Mouse (Mus musculus) intestine, postnatal 0 days (tissue): ENCODE results near the gene Naaladl1. TPM values are rescaled to one million over a fixed set of nuclear protein-coding genes. Genes with fewer than 3 reads are reported as not detected.

Experiments used
- ATAC-seq: fragments of 200-750 bp; cut with Nextera tagmentation; 2 replicates; pipeline ENCODE4 v1.8.0; 2017; ENCODE audit warnings: mild to moderate bottlenecking, moderate TSS enrichment, moderate library complexity
- H3K27ac ChIP-seq: fragments of 300-500 bp; sonication (generic); 2 replicates; pipeline ENCODE4 v1.5.1; 2014; ENCODE audit warnings: mild to moderate bottlenecking, low read depth, low read length, moderate library complexity
- H3K27me3 ChIP-seq: fragments of 300-500 bp; sonication (generic); replicated peaks from 2 replicates; pipeline ENCODE4 v1.6.1; 2014; ENCODE audit warnings: low read length, mixed read lengths; ENCODE audit not compliant: control insufficient read depth, insufficient read depth
- H3K36me3 ChIP-seq: fragments of 300-500 bp; sonication (generic); 2 replicates; pipeline ENCODE4 v1.6.1; 2014; ENCODE audit warnings: mild to moderate bottlenecking, moderate library complexity; ENCODE audit not compliant: control insufficient read depth, insufficient read depth
- H3K4me1 ChIP-seq: fragments of 300-500 bp; sonication (generic); replicated peaks from 2 replicates; pipeline ENCODE4 v1.6.1; 2014; ENCODE audit warnings: antibody characterized with exemption, low read length, mixed read lengths; ENCODE audit not compliant: control insufficient read depth, insufficient read depth
- H3K4me2 ChIP-seq: fragments of 300-500 bp; sonication (generic); replicated peaks from 2 replicates; pipeline ENCODE4 v1.6.1; 2014; ENCODE audit warnings: low read depth, mild to moderate bottlenecking, moderate library complexity
- H3K4me3 ChIP-seq: fragments of 300-500 bp; sonication (generic); 2 replicates; pipeline ENCODE4 v1.5.1; 2014; ENCODE audit warnings: low read depth, low read length
- H3K9ac ChIP-seq: fragments of 300-500 bp; sonication (generic); 2 replicates; pipeline ENCODE4 v1.6.1; 2014; ENCODE audit warnings: mild to moderate bottlenecking, low read depth, low read length
- H3K9me3 ChIP-seq: fragments of 300-500 bp; sonication (generic); 2 replicates; pipeline ENCODE4 v1.6.1; 2016; ENCODE audit warnings: mixed run types; ENCODE audit not compliant: control insufficient read depth
- CTCF ChIP-seq: sonication (generic); IDR thresholded peaks from 2 replicates; pipeline ENCODE4 v1.5.1; 2016; ENCODE audit warnings: low read depth, mild to moderate bottlenecking, control low read depth, antibody characterized with exemption, moderate library complexity
- WGBS: fragments of 180-500 bp; shearing (Covaris S2); extraction: QIAGEN DNeasy Blood & Tissue Kit; methylation state at CpG from one replicate; pipeline ENCODE4 v1.1.7; 2014; 5-methylcytosine and 5-hydroxymethylcytosine counted together
- polyA plus RNA-seq: library from polyadenylated mRNA; unstranded; fragments of >200 nt; fragmentation: Nextera tagmentation; extraction: Ambion mirVana; gene quantifications from 2 replicates; pipeline ENCODE4 v1.2.1, GENCODE M21; 2015

Naaladl1 gene
- polyA plus RNA-seq, 1 experiment from 2014 or later: 273 TPM

GRCm38 (mm10) chr19:6136397-6136796 is 30.8 kb downstream of the Naaladl1 start:
- H3K4me1 ChIP-seq: 0 out of 2 replicates have a peak, but pooled peaks cover 4% of the 10 kb centered on the region
- H3K27ac ChIP-seq: no peak overlapping the region
- peaks cover 15% of the 10 kb centered on the region for H3K36me3 ChIP-seq
- TF ChIP-seq CTCF: no peak
- WGBS: 81% methylated on average over 3 of the region's 3 CpGs
- H3K9me3 ChIP-seq: no peaks in the 10 kb centered on the region
- no peak overlapping the region for H3K9ac ChIP-seq
- no peak overlapping the region for H3K4me2 ChIP-seq
- ATAC-seq: no peak
- H3K27me3 ChIP-seq: no peaks in the 10 kb centered on the region
- H3K4me3 ChIP-seq: no peak overlapping the region

DNA sequence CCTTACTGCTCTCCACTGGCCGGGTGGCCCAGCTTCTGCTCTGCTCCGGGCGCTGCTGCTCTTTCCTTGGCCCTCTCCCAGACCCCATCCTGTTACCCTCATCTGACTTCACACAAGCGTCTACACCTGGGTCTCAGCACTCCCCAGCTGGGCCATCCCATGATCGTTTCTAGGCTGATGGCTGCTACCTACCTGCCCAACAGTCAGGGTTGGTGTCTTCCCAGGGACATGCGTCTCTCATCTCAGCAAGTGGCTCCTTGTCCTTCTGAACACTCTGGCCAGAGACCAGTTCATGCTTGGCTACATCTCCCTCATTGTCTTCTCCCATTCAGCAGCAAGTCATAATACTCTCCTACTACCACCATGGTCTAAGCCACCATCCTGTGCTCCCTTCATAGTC is 34.1 kb downstream of the Naaladl1 start:
- H3K36me3 ChIP-seq: peaks cover 15% of the 10 kb centered on the region
- no peak for ATAC-seq
- WGBS: 94% methylated on average over 6 of the region's 6 CpGs
- peak overlapping the region; percentile 97; the same call in 1 of the 2 replicates for H3K4me2 ChIP-seq
- H3K27ac ChIP-seq: no peak overlapping the region
- no peak overlapping the region for H3K4me3 ChIP-seq
- no peak for TF ChIP-seq CTCF
- 0 out of 2 replicates have a peak overlapping the region, but pooled peaks have one; percentile 76 for H3K9ac ChIP-seq
- H3K27me3 ChIP-seq: no peaks in the 10 kb centered on the region
- H3K4me1 ChIP-seq: 0 out of 2 replicates have a peak, but pooled peaks cover 4% of the 10 kb centered on the region
- no peaks in the 10 kb centered on the region for H3K9me3 ChIP-seq

DNA sequence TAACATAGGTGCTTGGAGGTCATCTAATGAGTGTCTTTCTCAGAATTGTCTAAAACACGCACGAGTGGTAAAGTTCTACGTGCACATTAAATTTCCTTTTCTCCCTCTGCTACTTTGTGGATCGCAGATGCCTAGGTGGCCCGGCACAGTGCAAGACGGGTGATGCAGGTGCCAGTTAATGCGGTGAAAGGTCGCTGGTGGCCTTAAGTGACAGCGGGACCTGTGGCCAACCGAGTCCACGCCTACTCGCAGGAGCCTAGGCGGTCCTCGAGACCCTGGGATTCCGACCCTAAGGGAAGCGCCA is 34.7 kb downstream of the Naaladl1 start:
- Histone ChIP-seq H3K4me2 (peak overlapping the region; percentile 97), H3K4me3 (peak overlapping the region; percentile 81), H3K36me3 (peaks cover 15% of the 10 kb centered on the region), H3K27ac (peak overlapping the region; percentile 92), H3K9ac (peak overlapping the region; percentile 76), H3K27me3 (no peaks in the 10 kb centered on the region), H3K9me3 (no peaks in the 10 kb centered on the region), H3K4me1 (0 out of 2 replicates have a peak, but pooled peaks cover 4% of the 10 kb centered on the region)
- 2% methylated on average over 13 of the region's 16 CpGs for WGBS
- ATAC-seq: peak; percentile 21; the same call in 1 of the 2 replicates
- no peak for TF ChIP-seq CTCF

DNA sequence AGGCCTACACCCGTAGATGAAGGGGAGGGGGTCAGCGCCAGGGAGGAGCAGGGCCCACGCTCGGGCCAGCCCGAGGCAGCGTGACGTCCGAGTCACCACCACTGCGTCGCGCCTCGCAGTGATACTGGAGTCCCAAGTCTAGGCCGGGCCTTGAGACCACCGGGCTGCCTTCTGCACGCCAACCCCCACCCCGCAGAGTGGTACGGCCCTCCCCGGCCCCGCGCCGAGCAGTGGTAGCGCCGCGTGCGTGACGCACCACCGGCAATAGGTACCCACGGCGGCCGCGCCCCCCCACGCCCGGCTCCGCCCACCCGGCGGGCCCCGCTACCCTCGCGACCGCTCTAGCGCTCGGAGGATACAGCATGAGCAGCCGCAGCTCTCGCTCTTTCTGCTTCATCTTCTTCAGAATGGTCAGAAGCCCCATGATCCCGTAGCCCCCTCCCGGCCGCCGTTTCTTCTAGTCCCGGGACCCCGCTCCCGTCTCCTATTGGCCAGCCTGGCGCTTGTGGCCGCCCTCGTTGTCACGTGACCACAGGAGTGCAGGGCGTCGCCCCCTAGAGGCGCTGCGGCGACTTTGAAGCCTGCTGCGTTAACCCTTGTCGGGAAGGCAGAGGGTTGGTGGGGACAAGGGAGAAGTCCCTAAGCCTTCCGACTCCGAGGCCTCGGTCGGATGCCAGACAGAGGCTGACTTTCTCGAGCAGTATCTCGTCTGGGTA is 35.3 kb downstream of the Naaladl1 start, which contains the start of gene Batf2:
Batf2 (plus strand) TSS at position 306 of the 716 bp plus-strand sequence.
- peak within 1 kb of the TSS; percentile 76 for H3K9ac ChIP-seq
- peak within 1 kb of the TSS; percentile 97 for H3K4me2 ChIP-seq
- H3K27ac ChIP-seq: peak within 1 kb of the TSS; percentile 92
- H3K4me1 ChIP-seq: 0 out of 2 replicates have a peak, but pooled peaks cover 4% of the 10 kb centered on the region
- under 1% methylated on average over 68 of the region's 68 CpGs for WGBS
- no peaks in the 10 kb centered on the region for H3K27me3 ChIP-seq
- peaks cover 15% of the 10 kb centered on the region for H3K36me3 ChIP-seq
- peak; percentile 86 for TF ChIP-seq CTCF
- ATAC-seq: peak; percentile 92
- H3K9me3 ChIP-seq: no peaks in the 10 kb centered on the region
- peak within 1 kb of the TSS; percentile 81 for H3K4me3 ChIP-seq

DNA sequence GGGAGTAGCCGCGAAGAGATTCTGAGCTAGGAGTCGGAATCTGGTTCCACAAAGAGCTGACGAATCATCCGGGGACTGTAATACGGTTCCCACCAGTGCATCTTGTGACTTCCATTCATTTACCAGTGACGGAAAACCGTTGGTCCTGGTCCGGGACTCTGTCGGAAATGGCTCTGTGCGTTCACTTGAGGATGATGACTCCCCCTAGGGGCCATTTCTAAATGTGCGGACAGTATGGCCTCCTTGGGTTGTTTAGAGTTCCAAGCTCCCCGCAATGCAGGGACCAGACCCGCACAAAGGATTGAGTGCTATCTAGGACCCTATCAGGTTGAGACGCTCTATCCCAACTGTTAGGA is 35.8 kb downstream of the Naaladl1 start, which contains the start of gene Arl2:
Arl2 (minus strand) TSS at position 155 of the 356 bp plus-strand sequence.
- TF ChIP-seq CTCF: no peak; the same call in 1 of the 2 replicates
- peak; percentile 73 for ATAC-seq
- H3K4me1 ChIP-seq: 0 out of 2 replicates have a peak, but pooled peaks cover 4% of the 10 kb centered on the region

DNA sequence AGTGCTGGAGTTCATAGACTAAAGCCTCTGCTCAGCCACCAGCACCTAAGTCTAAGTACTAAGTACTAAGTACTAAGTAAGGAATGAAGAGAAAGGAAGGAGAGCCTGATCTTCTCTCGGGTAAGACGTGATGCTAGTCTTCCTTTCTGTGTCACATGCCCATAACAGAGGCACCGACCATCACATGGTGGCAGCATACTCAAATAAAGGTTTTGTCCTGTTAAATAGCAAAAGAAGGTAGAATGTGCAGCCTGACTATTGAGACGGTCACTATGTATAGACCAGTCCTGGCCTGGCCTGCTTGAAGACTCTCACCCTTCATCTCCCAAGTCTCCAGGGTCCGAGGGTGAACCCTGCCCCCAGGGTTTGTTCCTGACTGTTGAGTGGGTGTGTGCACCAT is 39.3 kb downstream of the Naaladl1 start:
- Histone ChIP-seq H3K4me3 (no peak overlapping the region), H3K27ac (no peak overlapping the region), H3K36me3 (no peaks in the 10 kb centered on the region), H3K4me1 (0 out of 2 replicates have a peak, but pooled peaks cover 3% of the 10 kb centered on the region), H3K4me2 (no peak overlapping the region), H3K27me3 (no peaks in the 10 kb centered on the region), H3K9ac (no peak overlapping the region), H3K9me3 (no peaks in the 10 kb centered on the region)
- ATAC-seq: no peak
- TF ChIP-seq CTCF: peak; percentile 42
- WGBS: 64% methylated on average over 5 of the region's 5 CpGs

More for the DNA sequence above, 35.8 kb downstream of the Naaladl1 start, which contains the start of gene Arl2:
- Histone ChIP-seq H3K9me3 (no peaks in the 10 kb centered on the region), H3K4me2 (peak within 1 kb of the TSS; percentile 97), H3K27me3 (no peaks in the 10 kb centered on the region), H3K4me3 (peak within 1 kb of the TSS; percentile 81), H3K27ac (peak within 1 kb of the TSS; percentile 92), H3K9ac (peak within 1 kb of the TSS; percentile 76), H3K36me3 (peaks cover 9% of the 10 kb centered on the region)
- WGBS: under 1% methylated on average over 15 of the region's 15 CpGs
